Mouse (Mus musculus): ENCODE data around the gene Kifc3.
A peak's percentile ranks its signal among the peaks of the same experiment; 100 is the strongest.
"Not testable (repeated sequence)": the region's sequence is repeated elsewhere in the genome, so short reads cannot be mapped to it uniquely, and the experiment has no call there.

Kifc3 gene

GRCm38 (mm10) chr8:95202649-95203275 is at the start of gene Kifc3:
TSS of gene Kifc3 (minus strand) at chr8:95202812.
- peak in 1 of 2 experiments; percentile 37 for DNase-seq (ENCODE audit: low spot score in 2 of 2)

GRCm38 (mm10) chr8:95252056-95252455 is 49.4 kb upstream of the Kifc3 start:
- no peak for DNase-seq (ENCODE audit: low spot score in 2 of 2)

- no peak for DNase-seq (ENCODE audit: low spot score in 2 of 2)
These were observed 47.2 kb upstream of the Kifc3 start for GRCm38 (mm10) chr8:95249847-95250246.

GRCm38 (mm10) chr8:95247277-95247676 is 44.7 kb upstream of the Kifc3 start:
- no peak for DNase-seq (ENCODE audit: low spot score in 2 of 2)

DNA sequence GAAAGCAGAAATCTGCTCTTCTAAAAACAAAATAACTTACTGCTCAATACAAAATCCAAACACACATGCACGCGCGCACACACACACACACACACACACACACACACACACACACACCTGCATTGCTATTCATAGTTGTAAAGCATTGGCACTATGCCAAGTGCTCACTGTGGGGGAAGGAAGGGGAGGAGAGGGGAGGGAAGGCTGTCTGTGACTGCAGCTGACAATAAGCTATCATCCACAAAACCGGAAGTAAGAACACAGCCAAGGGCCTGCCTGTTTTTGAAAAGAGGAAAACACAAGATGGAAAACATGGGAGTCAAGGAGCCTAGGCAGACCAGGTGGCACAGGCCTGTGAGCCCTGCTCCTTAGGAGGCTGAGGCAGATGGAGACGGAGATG is 42.6 kb upstream of the Kifc3 start:
- DNase-seq (ENCODE audit: low spot score in 2 of 2), result no peak

GRCm38 (mm10) chr8:95243853-95244252 is 41.2 kb upstream of the Kifc3 start:
- DNase-seq (ENCODE audit: low spot score in 2 of 2), result no peak

GRCm38 (mm10) chr8:95242826-95243571 is 40.4 kb upstream of the Kifc3 start:
- DNase-seq (ENCODE audit: low spot score in 2 of 2), result no peak

DNA sequence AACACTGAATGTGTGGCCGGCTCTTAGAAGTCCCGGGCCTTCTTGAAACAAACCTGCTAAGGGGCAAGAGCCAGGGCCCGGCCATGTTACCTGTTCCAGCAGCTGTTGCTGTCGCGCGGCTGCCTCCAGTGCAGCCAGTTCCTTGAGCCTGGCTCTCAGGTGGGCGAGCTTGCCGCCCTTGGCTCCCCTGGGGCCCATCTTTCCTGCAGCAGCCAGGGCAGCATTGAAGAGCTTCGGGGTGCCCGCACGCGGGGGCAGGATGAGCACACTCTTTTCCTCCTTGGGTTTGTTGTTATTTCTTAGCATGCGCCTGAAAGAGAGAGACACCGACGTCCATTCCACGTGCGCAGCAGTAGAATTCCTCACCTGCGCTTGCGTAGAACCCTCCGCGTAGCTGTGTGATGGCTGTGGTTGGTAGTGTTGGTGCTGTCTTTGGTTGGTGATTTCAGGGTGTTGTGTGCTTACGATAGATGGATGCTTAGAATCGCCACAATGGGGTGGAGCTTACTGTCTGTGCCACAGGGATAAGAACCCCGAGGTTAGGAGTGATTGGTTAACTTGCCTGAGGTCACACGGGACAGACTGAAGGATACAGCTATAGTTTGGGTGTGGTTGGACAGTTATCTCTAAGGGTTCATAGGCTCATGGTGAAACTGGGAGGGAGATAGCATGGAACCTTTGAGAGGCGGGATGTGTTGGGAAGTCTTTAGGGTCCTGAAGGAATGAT is 39.6 kb upstream of the Kifc3 start:
- no peak for DNase-seq (ENCODE audit: low spot score in 2 of 2)

DNA sequence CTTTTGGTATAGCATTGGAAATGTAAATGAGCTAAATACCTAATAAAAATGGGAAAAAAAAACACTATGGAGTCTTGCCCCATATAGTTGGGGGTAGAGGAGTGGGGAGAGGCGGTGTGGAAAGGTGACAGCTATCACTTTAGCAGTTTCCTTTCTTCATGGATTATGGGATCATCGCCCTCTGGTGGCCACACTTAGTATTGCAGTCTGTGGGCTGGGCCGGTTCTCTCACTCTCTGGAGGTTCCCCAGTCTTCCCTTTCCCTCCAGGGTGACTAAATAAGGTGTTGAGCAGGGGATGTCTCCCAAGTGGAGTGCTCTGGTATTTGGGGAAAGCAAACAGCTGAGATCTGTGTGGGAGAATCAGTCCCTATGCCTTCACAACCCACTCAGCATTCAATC is 33.1 kb upstream of the Kifc3 start:
- DNase-seq (ENCODE audit: low spot score in 2 of 2), result peak; percentile 55 to 82

GRCm38 (mm10) chr8:95230086-95230485 is 27.5 kb upstream of the Kifc3 start:
- not testable (repeated sequence) for DNase-seq (ENCODE audit: low spot score in 2 of 2)

DNA sequence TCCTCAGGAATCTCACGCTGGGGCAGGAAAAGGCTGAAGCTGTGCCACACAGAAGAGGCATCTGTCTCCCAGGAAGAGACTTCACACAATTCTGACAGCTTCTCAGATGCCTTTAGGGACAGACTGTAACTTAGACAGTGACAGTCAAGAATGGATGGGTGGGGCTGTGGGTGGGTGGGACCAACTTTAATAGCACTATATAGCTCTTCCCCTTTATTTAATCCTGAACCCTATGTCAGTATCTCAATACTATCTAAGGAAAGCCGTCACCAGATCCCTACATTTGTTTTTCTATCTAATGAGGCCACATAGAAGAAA is 24.5 kb upstream of the Kifc3 start:
- DNase-seq (ENCODE audit: low spot score in 2 of 2), result no peak

- no peak for DNase-seq (ENCODE audit: low spot score in 2 of 2)
These were observed 23.9 kb upstream of the Kifc3 start for GRCm38 (mm10) chr8:95226251-95227150.

DNA sequence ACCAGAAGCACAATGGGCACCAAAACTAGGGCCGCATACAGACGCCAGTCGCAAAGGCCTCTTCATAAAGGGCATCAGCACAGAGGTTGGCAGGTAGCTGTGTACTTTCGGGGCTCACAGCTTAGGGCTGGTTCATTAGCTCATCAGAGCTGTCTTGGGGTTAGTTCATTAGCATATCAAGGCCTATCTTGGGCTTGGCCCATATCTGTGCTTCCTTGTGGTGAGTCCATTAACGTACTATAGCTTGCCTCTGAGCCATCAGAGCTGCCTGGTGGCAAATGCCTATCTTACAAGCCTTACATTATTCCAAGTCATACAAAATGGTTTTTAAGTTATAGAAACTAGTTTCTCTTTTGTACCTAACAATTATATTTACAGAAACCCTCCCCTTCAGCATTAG is 21.4 kb upstream of the Kifc3 start:
- DNase-seq (ENCODE audit: low spot score in 2 of 2), result no peak

- DNase-seq (ENCODE audit: low spot score in 2 of 2), result no peak
These were observed 18.4 kb upstream of the Kifc3 start for GRCm38 (mm10) chr8:95221045-95221444.

GRCm38 (mm10) chr8:95220571-95220998 is 18.0 kb upstream of the Kifc3 start:
- no peak for DNase-seq (ENCODE audit: low spot score in 2 of 2)

GRCm38 (mm10) chr8:95219623-95220022 is 17.0 kb upstream of the Kifc3 start:
- DNase-seq (ENCODE audit: low spot score in 2 of 2), result no peak

DNA sequence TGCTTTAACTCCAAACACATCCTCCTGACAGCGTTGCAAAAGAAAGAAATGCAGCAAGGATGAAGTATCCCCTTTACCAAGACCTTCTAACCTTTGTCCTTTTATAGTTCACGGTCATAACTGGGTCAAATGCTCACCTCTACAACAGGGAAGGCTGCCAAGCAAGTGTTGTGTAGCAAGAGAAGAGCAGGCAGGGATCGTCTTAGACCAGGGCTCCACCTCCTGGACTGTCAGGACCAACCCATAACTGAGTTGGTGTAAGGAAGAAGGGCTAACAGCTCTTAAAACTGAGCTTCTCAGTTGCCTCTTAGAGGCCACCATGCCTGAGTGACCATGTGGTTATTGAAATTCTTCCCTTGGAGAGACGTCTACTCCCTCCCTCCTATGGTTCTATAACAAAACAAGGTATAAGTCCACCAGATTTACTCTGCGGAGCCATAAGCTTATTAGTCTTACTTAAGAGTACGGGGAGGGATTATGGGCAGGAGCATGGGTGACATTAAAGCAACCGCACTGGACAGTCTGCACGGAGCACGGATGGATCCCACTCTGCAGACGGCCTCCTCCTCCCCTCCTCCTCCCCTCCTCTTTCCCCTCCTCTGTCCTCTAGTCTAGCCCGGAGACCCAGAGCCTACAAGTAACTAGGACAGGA is 13.2 kb upstream of the Kifc3 start:
- DNase-seq (ENCODE audit: low spot score in 2 of 2), result no peak

DNA sequence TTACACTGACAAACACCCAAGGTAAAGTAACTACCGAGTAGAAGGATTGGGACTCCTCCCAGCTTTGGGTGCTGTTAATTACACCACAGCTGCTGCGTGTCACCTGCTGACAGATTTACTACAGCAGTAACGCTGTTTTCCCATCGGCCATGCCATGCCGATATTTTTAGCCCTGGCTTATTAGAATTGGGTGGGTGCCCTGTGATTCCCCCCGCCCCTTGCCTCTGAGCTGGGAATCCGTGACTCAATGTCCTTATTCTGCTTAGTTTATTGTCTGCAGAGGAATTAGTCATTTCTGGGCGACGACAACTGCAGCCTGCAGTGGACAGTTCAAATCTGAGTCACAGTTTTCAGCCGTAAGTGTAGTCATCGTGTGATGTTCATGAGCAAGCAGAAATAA is 7.3 kb upstream of the Kifc3 start:
- DNase-seq (ENCODE audit: low spot score in 2 of 2), result peak in 1 of 2 experiments; percentile 27

- DNase-seq (ENCODE audit: low spot score in 2 of 2), result no peak
These were observed 3.3 kb upstream of the Kifc3 start for GRCm38 (mm10) chr8:95205946-95206345.

DNA sequence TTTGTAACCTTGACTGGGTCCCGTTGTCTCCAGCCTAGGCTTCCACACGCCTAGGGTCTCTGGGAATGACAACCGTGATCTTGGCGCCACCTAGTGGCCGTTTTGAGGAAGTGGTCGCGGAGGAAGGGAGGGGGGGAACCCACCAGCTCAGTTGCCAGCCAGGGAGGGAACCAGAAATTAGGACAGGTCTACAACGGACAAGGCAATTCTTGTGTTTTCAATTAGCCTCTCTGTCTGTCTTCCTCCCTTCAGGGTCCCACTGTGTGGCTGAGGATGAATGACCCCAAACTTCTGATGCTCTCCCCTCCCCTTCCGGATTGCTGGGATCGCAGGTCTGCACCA is 1.4 kb upstream of the Kifc3 start:
- peak; percentile 66 to 77 for DNase-seq (ENCODE audit: low spot score in 2 of 2)

- no peak for DNase-seq (ENCODE audit: low spot score in 2 of 2)
These were observed 870 bp upstream of the Kifc3 start for GRCm38 (mm10) chr8:95203326-95204038.

Data from urinary bladder, postnatal 4 days (tissue).